Mouse (Mus musculus) liver, postnatal 0 days (tissue): ENCODE measurements around the gene Rnf181.

ENCODE experiments used
- CTCF ChIP-seq: sonication (generic); IDR thresholded peaks from 2 replicates; pipeline ENCODE4 v1.5.1; 2016; ENCODE audit warnings: antibody characterized with exemption, low read depth
- EP300 ChIP-seq: IDR thresholded peaks from 2 replicates; pipeline ENCODE4 v1.6.1; 2016; ENCODE audit warnings: antibody characterized with exemption, low read depth, mild to moderate bottlenecking

GRCm38 (mm10) chr6:72410518-72410917 is 43.8 kb upstream of the Rnf181 start:
- TF ChIP-seq EP300 (no peak), CTCF (no peak)
